ENCODE assay signal across 9 mouse cellular contexts in the genomic region with DNA sequence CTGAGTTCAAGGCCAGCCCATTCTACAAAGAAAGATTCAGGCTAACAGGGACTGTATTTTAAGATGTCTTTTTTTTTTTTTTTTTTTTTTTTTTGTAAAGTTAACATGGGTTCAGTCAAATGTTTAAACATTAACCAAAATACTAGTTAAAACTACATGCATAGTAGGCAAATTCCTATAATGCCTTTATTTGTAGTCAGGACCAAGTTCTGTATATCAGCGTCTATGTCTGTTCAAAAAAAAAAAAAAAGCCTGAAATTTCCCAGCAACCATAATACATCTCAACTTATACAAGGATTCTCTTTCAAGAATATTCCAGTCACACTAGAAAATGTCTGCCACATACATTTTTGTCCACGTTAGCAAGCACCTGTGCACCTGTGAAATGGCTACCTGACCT. TPM values are rescaled to one million over a fixed set of nuclear protein-coding genes. Genes with fewer than 3 reads are reported as not detected.
A peak's percentile ranks its signal among the peaks of the same experiment; 100 is the strongest.
DNase-seq lines count a peak whose midpoint lies in the region; ATAC-seq and TF ChIP-seq lines count a peak whose summit lies in the region.
"Had no signal": no experiment of that assay in that cellular context is flagged by ENCODE, and none has a peak within 500 bp of the region (broad histone marks: within the 10 kb centered on the region; RNA-seq: fewer than 3 reads in every experiment).

No protein-coding gene starts in this region.

- peak overlapping the region; percentile 95 for H3K4me3 ChIP-seq in heart, embryonic 12.5 days
- peak overlapping the region in 1 of 2 experiments; percentile 50; a peak in 1 of 4 replicates for H3K4me3 ChIP-seq in MEL (ENCODE audit: control insufficient read depth in 1 of 2, insufficient read depth in 1 of 2, low read depth in 2 of 2, low read length in 2 of 2)
- H3K4me3 ChIP-seq in hindbrain, embryonic 13.5 days = peak overlapping the region; percentile 96
- H3K4me3 ChIP-seq in liver, postnatal 0 days (ENCODE audit: low read depth, low read length) = 0 out of 2 replicates have a peak overlapping the region, but pooled peaks have one; percentile 85

- TF ChIP-seq POLR2A in MEL (IDR thresholded peaks at IDR 0.05; ENCODE audit: control insufficient read depth in 1 of 2, insufficient read depth in 1 of 2, low read depth in 1 of 2, low read length in 2 of 2, poor library complexity in 1 of 2) = no peak

- H3K4me1 ChIP-seq in heart, embryonic 12.5 days (replicated peaks) = peaks cover 35% of the 10 kb centered on the region
- H3K4me1 ChIP-seq in MEL (ENCODE audit: control insufficient read depth in 1 of 2, insufficient read depth in 2 of 2, low read length in 2 of 2) = peaks cover 22 to 24% of the 10 kb centered on the region in 2 experiments
- H3K4me1 ChIP-seq in hindbrain, embryonic 13.5 days (replicated peaks) = peaks cover 44% of the 10 kb centered on the region
- peaks cover 34% of the 10 kb centered on the region for H3K4me1 ChIP-seq in liver, postnatal 0 days (ENCODE audit: insufficient read depth)

- no peak for TF ChIP-seq EP300 in MEL (IDR thresholded peaks at IDR 0.05; ENCODE audit: low read depth in 1 of 2, low read length in 2 of 2)
- no peak for TF ChIP-seq EP300 in liver, postnatal 0 days (IDR thresholded peaks at IDR 0.05; ENCODE audit: low read depth)

- WGBS in heart, embryonic 12.5 days = 75% methylated on average over 2 of the region's 2 CpGs
- 77% methylated on average over 2 of the region's 2 CpGs for WGBS in hindbrain, embryonic 13.5 days
- WGBS in liver, postnatal 0 days (ENCODE audit: insufficient replicate concordance) = 57% methylated on average over 2 of the region's 2 CpGs

- DNase-seq in heart, postnatal 10 days = no peak
- DNase-seq in MEL (ENCODE audit: low read depth, low spot score) = no peak
- no peak for DNase-seq in liver, postnatal 0 days
- DNase-seq in MN1 (ENCODE audit: low spot score) = no peak
- no peak for DNase-seq in B cell, adult 2 months
- DNase-seq in retina, postnatal 1 day = no peak

- peaks cover 51% of the 10 kb centered on the region for H3K79me2 ChIP-seq in MEL (ENCODE audit: control insufficient read depth, insufficient read depth, low read length, poor library complexity)

- no peaks in the 10 kb centered on the region for H3K27me3 ChIP-seq in heart, embryonic 12.5 days (replicated peaks)
- no peaks in the 10 kb centered on the region for H3K27me3 ChIP-seq in MEL (ENCODE audit: control insufficient read depth in 1 of 2, insufficient read depth in 2 of 2, low read length in 2 of 2)
- H3K27me3 ChIP-seq in hindbrain, embryonic 13.5 days = no peaks in the 10 kb centered on the region
- H3K27me3 ChIP-seq in liver, postnatal 0 days (ENCODE audit: insufficient read depth, low read length) = no peaks in the 10 kb centered on the region

- no peak for ATAC-seq in heart, embryonic 12.5 days (ENCODE audit: insufficient number of reproducible peaks, low FRiP score)
- no peak for ATAC-seq in hindbrain, embryonic 13.5 days (ENCODE audit: low FRiP score)
- no peak for ATAC-seq in liver, postnatal 0 days

- TF ChIP-seq RAD21 in MEL (IDR thresholded peaks at IDR 0.05; ENCODE audit: low read depth, low read length) = no peak

- H3K9ac ChIP-seq in heart, embryonic 12.5 days = peak overlapping the region; percentile 95; the same call in 1 of the 2 replicates
- H3K9ac ChIP-seq in MEL (ENCODE audit: control insufficient read depth, low read depth, low read length, poor library complexity, severe bottlenecking) = peak overlapping the region; percentile 19; the same call in 1 of the 2 replicates
- peak overlapping the region; percentile 98; the same call in 1 of the 2 replicates for H3K9ac ChIP-seq in hindbrain, embryonic 13.5 days
- H3K9ac ChIP-seq in liver, postnatal 0 days (replicated peaks) = no peak overlapping the region; the same call in 1 of the 2 replicates

- H3K36me3 ChIP-seq in heart, embryonic 12.5 days = peaks cover 14% of the 10 kb centered on the region; the same call in 1 of the 2 replicates
- peaks cover 18 to 56% of the 10 kb centered on the region in 2 experiments for H3K36me3 ChIP-seq in MEL (ENCODE audit: control insufficient read depth in 1 of 2, insufficient read depth in 2 of 2, low read length in 2 of 2)
- H3K36me3 ChIP-seq in hindbrain, embryonic 13.5 days = peaks cover 11% of the 10 kb centered on the region
- H3K36me3 ChIP-seq in liver, postnatal 0 days (replicated peaks; ENCODE audit: insufficient read depth, low read length) = peaks cover 10% of the 10 kb centered on the region

- H3K27ac ChIP-seq in heart, embryonic 12.5 days (ENCODE audit: poor library complexity, severe bottlenecking) = no peak overlapping the region
- no peak overlapping the region for H3K27ac ChIP-seq in MEL (ENCODE audit: control insufficient read depth, low read depth, low read length)
- H3K27ac ChIP-seq in hindbrain, embryonic 13.5 days = no peak overlapping the region
- 0 out of 2 replicates have a peak overlapping the region, but pooled peaks have one; percentile 94 for H3K27ac ChIP-seq in liver, postnatal 0 days (ENCODE audit: low read depth)

- H3K4me2 ChIP-seq in heart, embryonic 12.5 days = peak overlapping the region; percentile 76
- peak overlapping the region; percentile 73 for H3K4me2 ChIP-seq in hindbrain, embryonic 13.5 days
- H3K4me2 ChIP-seq in liver, postnatal 0 days (ENCODE audit: low read depth, low read length) = peak overlapping the region; percentile 84

- no peak for TF ChIP-seq CTCF in MEL (IDR thresholded peaks at IDR 0.05 in 2 of 3, conservative IDR thresholded peaks at IDR 0.05 in 1 of 3; ENCODE audit: control insufficient read depth in 1 of 3, insufficient read depth in 1 of 3, low read depth in 2 of 3, low read length in 3 of 3, poor library complexity in 1 of 3, severe bottlenecking in 1 of 3)
- no peak for TF ChIP-seq CTCF in liver, postnatal 0 days (IDR thresholded peaks at IDR 0.05; ENCODE audit: low read depth)

- no peaks in the 10 kb centered on the region for H3K9me3 ChIP-seq in heart, embryonic 12.5 days (replicated peaks)
- no peaks in the 10 kb centered on the region for H3K9me3 ChIP-seq in MEL (replicated peaks; ENCODE audit: insufficient read depth, low read length)
- H3K9me3 ChIP-seq in hindbrain, embryonic 13.5 days = no peaks in the 10 kb centered on the region
- no peaks in the 10 kb centered on the region for H3K9me3 ChIP-seq in liver, postnatal 0 days (ENCODE audit: low read length)

- intact Hi-C loops in heart, postnatal 10 days (cut with DNase I) = loop anchor here (5.0 kb wide), 1 partner anchor 53 kb away; no protein-coding TSS in a partner anchor

TF ChIP-seq in MEL, 35 proteins besides CTCF, POLR2A, EP300 and RAD21:
- TF ChIP-seq TAL1 (IDR thresholded peaks at IDR 0.05; ENCODE audit: low read length) (no peak), UBTF (IDR thresholded peaks at IDR 0.05; ENCODE audit: borderline replicate concordance, insufficient read depth, low read depth, low read length) (no peak), HCFC1 (IDR thresholded peaks at IDR 0.05; ENCODE audit: low read depth, low read length) (no peak), BHLHE40 (IDR thresholded peaks at IDR 0.05; ENCODE audit: borderline replicate concordance, low read depth, low read length) (no peak), ZNF384 (IDR thresholded peaks at IDR 0.05; ENCODE audit: low read depth, low read length) (peak; percentile 54; the same call in 1 of the 2 replicates)

RNA-seq across cellular contexts. Expression of a gene that starts 1.9 kb away (rescaled TPM):
- polyA plus RNA-seq in heart, embryonic 12.5 days (2016; fragmentation: Nextera tagmentation; extraction: Ambion mirVana) = 61.5 and 65.9 TPM in 2 replicates
- 10 to 100 TPM; 49.2 to 56.2 TPM for total RNA-seq in heart, postnatal 10 days (2021)
- total RNA-seq in MEL (2012; rRNA removed) = 38.9 and 45.5 TPM in 2 replicates
- polyA plus RNA-seq in MEL (2012; ENCODE audit: insufficient read depth in 1 of 2, insufficient read length in 2 of 2, low read depth in 1 of 2, low replicate concordance in 2 of 2, missing spikeins in 1 of 2) = 10 to 100 TPM; 49.3 to 58.3 TPM
- 57.1 and 57.4 TPM in 2 replicates for polyA plus RNA-seq in hindbrain, embryonic 13.5 days (2015; fragmentation: Nextera tagmentation; extraction: Ambion mirVana)
- 16.9 and 18.1 TPM in 2 replicates for polyA plus RNA-seq in liver, postnatal 0 days (2015; fragmentation: Nextera tagmentation; extraction: Ambion mirVana)

RNA-seq across cellular contexts. Expression of a gene that starts 47.3 kb away (rescaled TPM):
- 0.40 TPM in 1 of 2 replicates, not detected in the other for polyA plus RNA-seq in heart, embryonic 12.5 days (2016; fragmentation: Nextera tagmentation; extraction: Ambion mirVana)
- 10 to 100 TPM in 1 of 2 experiments, not detected in 1; 15.7 TPM for total RNA-seq in heart, postnatal 10 days (2021)
- total RNA-seq in MEL (2012; rRNA removed) = not detected in 2 replicates
- polyA plus RNA-seq in MEL (2012; ENCODE audit: insufficient read depth in 1 of 2, insufficient read length in 2 of 2, low read depth in 1 of 2, low replicate concordance in 2 of 2, missing spikeins in 1 of 2) = not detected
- polyA plus RNA-seq in hindbrain, embryonic 13.5 days (2015; fragmentation: Nextera tagmentation; extraction: Ambion mirVana) = not detected in 2 replicates
- polyA plus RNA-seq in liver, postnatal 0 days (2015; fragmentation: Nextera tagmentation; extraction: Ambion mirVana) = 0.25 and 0.33 TPM in 2 replicates
- total RNA-seq: neutrophil, adult 5-6 weeks had no signal
